Mouse (Mus musculus) cerebellum, adult 2 months (tissue): Measurements from ENCODE around the gene Opalin.

Experiments
- CTCF ChIP-seq: fragments of 200-500 bp; IDR thresholded peaks from 2 replicates; pipeline ENCODE4 v1.5.1; 2011; ENCODE audit warnings: low read depth, mild to moderate bottlenecking, control low read depth, low read length, moderate library complexity, borderline replicate concordance; ENCODE audit not compliant: insufficient read depth
- POLR2A ChIP-seq: fragments of 200-500 bp; IDR thresholded peaks from 2 replicates; pipeline ENCODE4 v1.6.1; 2011; ENCODE audit warnings: low read length, control low read depth, borderline replicate concordance; ENCODE audit not compliant: insufficient read depth

DNA sequence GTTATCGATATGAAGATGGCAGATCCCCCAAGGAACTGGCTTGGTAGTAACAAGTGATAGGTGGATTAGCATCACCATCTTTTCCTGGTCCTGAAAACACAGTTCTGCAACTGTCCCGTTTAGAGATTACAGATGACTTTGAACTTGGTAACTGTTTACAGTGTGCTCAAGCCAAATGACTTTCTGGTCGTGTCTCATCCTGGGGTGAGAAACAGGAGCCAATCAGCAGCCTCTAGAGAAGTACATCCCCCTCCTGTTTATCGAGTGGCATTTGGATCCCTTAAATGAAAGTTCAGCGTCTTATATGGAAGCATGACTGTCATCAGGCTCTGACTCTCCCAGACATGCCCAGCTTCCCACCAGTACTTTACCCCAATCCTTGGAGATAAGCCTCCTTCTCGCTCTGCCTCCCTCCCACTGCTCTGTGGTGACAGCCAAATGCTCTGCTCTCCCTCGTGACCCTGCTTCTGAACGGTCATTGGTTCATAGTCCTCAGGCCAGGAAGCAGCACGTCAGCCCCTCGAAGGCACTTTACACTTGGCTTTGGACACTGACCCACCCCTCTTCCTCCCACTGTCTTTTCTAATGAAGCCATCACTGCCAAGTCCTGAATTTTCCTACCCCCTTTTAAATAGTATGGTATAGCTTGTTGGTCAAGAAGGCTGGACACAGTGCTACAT, 31.7 kb downstream of the Opalin start:
- TF ChIP-seq POLR2A (no peak), CTCF (no peak)
